Mouse (Mus musculus): ENCODE measurements around the gene Grik1. TPM values are rescaled to one million over a fixed set of nuclear protein-coding genes. Genes with fewer than 3 reads are reported as not detected.

Grik1 gene
- total RNA-seq (2021): under 1 TPM; 0.07 to 0.15 TPM

- peak in 1 of 2 experiments; percentile 8 for DNase-seq
- intact Hi-C loops (cut with DNase I): loop anchor here (10.0 kb wide), 1 partner anchor 1475 kb away; no protein-coding TSS in a partner anchor
These were observed at the start of gene Grik1 for GRCm38 (mm10) chr16:88290132-88290772. Grik1 (minus strand) TSS chr16:88290265.

DNA sequence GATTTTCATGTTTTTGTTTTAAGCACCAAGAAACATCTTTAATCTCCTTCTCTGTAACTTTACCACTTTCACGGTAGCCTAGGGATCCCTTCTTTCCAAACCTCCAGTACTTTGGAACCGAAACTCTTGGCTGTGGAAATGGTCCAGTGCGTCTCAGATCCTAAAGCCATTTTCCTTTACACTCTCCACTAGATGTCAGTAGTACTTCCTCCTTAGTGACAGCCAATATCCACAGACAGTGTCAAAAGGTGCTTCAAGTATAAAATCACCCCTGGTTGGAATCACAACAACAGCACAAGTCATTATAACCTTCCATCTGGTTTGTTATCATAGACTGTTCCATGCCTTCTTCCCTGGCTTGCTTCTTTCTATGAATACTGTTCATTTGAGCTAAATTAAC, 4.1 kb upstream of the Grik1 start:
- no peak for DNase-seq
- intact Hi-C loops (cut with DNase I): loop anchor here (10.0 kb wide), 1 partner anchor 1471 kb away; no protein-coding TSS in a partner anchor

- intact Hi-C loops (cut with DNase I): loop anchor here (10.0 kb wide), 1 partner anchor 1475 kb away; no protein-coding TSS in a partner anchor
- no peak for DNase-seq
These were observed 514 bp downstream of the Grik1 start for GRCm38 (mm10) chr16:88289421-88290081.

GRCm38 (mm10) chr16:88258407-88258806, 31.7 kb downstream of the Grik1 start:
- intact Hi-C loops (cut with DNase I): no loop called here
- DNase-seq: no peak

- DNase-seq: no peak
- intact Hi-C loops (cut with DNase I): no loop called here
These were observed 33.0 kb downstream of the Grik1 start for GRCm38 (mm10) chr16:88257072-88257471.

DNA sequence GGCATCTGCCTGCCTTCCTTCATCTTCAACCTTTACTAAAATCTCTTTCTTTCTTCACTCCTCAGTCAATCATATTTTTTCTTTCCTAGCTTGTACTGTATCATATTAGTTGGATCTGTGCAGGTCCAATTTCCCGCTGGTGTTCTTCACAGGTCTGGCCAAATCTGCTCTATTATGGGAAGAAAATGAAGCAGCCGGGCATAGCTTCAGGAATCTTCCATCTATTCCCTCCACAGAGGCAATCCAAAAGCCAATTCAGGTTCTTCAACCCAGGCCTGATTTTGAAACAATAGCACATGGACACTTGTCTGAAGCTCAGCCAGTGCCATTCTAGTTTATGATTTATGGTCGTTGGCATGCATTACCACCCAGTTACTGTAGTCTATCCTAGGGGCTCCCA, 34.0 kb downstream of the Grik1 start:
- intact Hi-C loops (cut with DNase I): no loop called here

DNA sequence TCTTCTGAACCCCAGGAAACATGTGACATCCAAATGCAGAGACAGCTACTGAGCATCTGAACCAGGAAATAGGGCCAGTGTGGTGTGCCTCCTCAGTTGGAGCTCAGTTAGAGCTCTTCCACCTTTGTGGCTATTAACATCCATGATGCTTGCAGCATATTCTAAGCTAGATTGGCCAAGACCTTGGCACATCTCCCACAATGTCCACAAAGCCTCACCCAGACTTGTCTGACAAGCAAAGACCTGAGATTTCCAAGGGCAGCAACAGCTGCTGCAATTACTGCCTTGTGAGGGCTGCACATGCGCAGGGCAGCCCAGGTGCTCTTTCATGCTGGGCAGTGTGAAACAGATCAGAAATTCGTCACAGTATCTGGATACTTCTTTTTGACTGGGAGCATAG, 37.4 kb downstream of the Grik1 start:
- DNase-seq: no peak
- intact Hi-C loops (cut with DNase I): no loop called here

More for the DNA sequence above, 34.0 kb downstream of the Grik1 start:
- DNase-seq: no peak

- DNase-seq: no peak
- intact Hi-C loops (cut with DNase I): no loop called here
These were observed 39.0 kb downstream of the Grik1 start for GRCm38 (mm10) chr16:88251049-88251448.

DNA sequence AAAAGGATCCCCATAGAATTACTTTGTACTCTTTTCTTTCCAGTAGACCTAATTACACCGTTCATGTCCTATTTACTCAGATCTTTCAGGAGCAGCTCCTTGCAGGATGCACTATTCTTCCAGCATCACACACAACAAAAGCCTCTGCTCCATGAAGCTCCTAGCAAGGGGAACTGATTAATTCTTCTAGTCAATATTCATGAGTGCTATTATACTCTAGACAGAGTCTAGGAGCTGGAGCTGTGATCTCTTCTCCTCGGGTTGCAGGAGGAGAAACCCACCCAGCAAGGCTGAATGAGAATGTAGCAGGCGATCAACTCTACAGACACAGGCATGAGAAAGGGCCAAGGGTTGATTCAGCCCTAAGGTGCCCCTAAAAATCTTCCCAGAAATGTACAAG, 40.2 kb downstream of the Grik1 start:
- DNase-seq: no peak
- intact Hi-C loops (cut with DNase I): no loop called here

- no peak for DNase-seq
- intact Hi-C loops (cut with DNase I): no loop called here
These were observed 42.5 kb downstream of the Grik1 start for GRCm38 (mm10) chr16:88247586-88247985.

- DNase-seq: no peak
- intact Hi-C loops (cut with DNase I): no loop called here
These were observed 45.4 kb downstream of the Grik1 start for GRCm38 (mm10) chr16:88244658-88245057.

GRCm38 (mm10) chr16:88225616-88226015, 64.4 kb downstream of the Grik1 start:
- no peak for DNase-seq
- intact Hi-C loops (cut with DNase I): no loop called here

DNA sequence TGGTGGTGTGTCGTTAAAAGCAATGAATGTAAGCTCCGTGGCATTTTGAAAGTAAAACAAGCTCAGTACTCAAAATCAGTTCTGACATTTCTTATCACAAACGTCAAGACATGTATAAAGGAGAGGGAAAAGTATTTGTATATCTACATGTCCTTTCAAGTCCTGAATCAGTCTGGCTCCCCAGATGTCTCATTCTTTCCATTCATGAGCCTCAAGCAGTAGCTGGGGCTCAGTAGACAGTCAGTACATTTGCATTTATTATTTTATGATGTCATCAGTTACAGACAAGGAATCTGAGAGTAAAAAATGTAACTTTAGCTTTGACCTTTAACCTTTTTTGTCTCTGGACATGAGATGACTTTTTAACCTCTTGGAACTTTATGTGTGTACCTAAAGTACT, 68.1 kb downstream of the Grik1 start:
- intact Hi-C loops (cut with DNase I): no loop called here
- no peak for DNase-seq

- peak in 1 of 2 experiments; percentile 1 for DNase-seq
- intact Hi-C loops (cut with DNase I): no loop called here
These were observed 77.5 kb downstream of the Grik1 start for GRCm38 (mm10) chr16:88212531-88212930.

GRCm38 (mm10) chr16:88211852-88212251, 78.2 kb downstream of the Grik1 start:
- intact Hi-C loops (cut with DNase I): no loop called here

GRCm38 (mm10) chr16:88204400-88204799, 85.7 kb downstream of the Grik1 start:
- intact Hi-C loops (cut with DNase I): loop anchor here (1.0 to 2.0 kb wide), 2 partner anchors 363 to 698 kb away; no protein-coding TSS in a partner anchor
- DNase-seq: peak; percentile 53 to 70

More at GRCm38 (mm10) chr16:88211852-88212251, 78.2 kb downstream of the Grik1 start:
- DNase-seq: no peak

DNA sequence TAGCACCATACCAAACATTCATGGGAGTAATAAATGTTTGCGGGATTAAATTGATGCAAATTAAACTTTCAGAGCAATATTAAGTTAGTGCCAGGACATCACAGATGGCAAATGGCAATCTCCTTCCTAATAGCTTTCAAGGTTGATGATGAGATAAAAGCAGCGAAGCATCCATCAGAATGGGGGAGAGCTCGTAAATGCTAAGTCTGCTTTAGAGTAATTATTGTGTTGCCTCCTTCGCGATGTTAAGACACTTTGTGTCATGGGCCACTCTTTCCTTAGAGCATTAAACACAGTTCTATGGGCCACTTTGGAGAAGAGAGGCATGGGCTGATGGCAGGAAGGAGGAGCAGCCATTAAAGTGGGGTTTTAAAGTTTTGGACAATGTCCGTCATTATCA, 86.1 kb downstream of the Grik1 start:
- intact Hi-C loops (cut with DNase I): loop anchor here (1.0 to 2.0 kb wide), 2 partner anchors 363 to 697 kb away; no protein-coding TSS in a partner anchor
- no peak for DNase-seq

- no peak for DNase-seq
- intact Hi-C loops (cut with DNase I): no loop called here
These were observed 102.5 kb downstream of the Grik1 start for GRCm38 (mm10) chr16:88187433-88188037.

DNA sequence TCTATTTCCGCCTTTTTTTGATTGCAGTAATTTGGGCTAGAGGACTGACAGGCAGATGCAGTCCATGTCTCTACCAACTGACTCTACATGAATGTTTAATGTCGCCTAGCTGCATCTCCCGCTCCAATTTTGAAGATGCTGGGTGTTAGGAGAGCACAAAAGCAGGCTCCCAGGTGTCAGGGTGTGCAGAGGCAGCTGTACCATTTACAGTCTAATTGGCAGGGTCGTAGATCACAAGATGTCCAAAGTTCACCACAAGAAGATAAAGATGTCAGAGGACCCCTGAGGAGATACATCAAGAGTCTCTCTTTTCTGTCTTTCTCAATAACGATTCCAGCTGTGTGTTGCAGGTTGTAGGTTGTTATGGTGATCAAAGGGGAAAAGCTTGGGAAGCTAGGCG, 111.3 kb downstream of the Grik1 start:
- no peak for DNase-seq
- intact Hi-C loops (cut with DNase I): no loop called here

DNA sequence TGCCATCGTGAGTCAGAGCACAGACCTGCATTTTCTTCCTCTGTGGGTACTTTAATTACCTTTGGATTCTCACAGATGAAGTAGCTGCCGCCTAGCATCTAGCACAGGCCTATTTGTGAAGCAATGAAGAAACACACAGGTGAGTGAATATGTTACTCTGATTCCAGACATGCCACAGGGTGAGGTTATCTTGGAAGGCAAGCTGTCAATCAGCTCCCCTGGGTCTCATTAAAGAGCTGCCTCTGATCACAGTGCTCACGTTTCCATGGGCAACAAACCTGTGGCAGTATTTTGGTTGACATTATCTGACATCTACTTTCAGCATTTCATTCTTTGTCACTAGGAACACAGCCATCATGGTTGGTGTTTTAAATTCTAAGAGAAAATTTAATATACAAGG, 112.7 kb downstream of the Grik1 start:
- no peak for DNase-seq
- intact Hi-C loops (cut with DNase I): no loop called here

DNA sequence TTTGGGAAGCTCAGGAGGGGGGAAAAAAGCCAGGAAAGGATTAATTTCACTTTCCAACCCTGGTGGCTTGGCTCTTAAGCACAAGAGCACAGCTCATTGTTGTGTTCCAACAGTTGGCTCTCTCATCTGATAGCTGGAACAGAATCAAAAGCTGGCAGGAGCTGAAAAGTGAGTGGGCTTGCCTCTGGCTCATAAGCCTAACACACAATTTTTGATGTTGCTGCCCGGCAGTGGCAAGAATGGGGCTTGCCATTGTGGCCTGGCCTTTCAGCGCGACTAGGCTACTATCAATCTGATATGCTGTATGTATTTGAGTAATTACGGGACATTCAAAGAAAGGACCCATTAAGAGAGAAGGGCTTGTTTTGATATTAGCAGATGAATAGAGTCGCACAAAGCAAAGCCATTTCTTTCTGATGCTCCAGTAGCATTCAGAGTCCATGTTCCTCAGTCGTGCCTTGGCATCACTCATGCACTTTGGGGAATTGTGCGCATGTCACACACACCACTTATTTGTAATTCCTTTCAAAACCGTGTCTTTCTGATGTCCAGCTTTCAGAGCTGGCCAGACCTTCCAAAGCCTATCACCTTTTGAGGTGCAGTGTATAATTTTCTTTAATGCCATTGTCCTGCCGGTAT, 115.9 kb downstream of the Grik1 start:
- intact Hi-C loops (cut with DNase I): no loop called here
- peak in 1 of 2 experiments; percentile 2 for DNase-seq

Data from heart, postnatal 10 days (tissue).